Mouse (Mus musculus): ENCODE data around the gene Tnni1.

Tnni1 gene

GRCm38 (mm10) chr1:135844481-135844880 is 65.2 kb downstream of the Tnni1 start:
- no peak for DNase-seq (ENCODE audit: low spot score in 2 of 2)

DNA sequence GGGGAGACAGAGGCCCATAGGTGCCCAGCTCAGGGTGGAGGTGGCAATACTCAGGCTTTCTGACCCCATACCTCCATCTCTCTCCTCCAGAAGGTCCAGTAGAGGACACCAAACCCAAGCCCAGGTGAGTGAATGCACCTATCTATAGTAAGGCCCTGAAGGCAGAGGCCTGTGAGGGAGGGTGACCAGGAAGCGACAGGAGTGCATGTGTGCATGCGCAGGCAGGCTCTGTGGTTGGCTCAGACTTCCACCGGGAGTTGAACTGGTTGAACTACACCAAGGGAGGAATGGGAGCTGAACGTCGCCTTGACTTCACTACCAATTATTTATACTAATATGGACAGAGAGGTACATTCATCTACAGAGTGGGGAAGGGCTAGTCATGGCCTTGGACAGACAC is 67.4 kb downstream of the Tnni1 start:
- DNase-seq (ENCODE audit: low spot score in 2 of 2) = no peak

GRCm38 (mm10) chr1:135847139-135847562 is 67.9 kb downstream of the Tnni1 start:
- DNase-seq (ENCODE audit: low spot score in 2 of 2) = no peak

- no peak for DNase-seq (ENCODE audit: low spot score in 2 of 2)
These were observed 68.5 kb downstream of the Tnni1 start for GRCm38 (mm10) chr1:135847611-135848351.

DNA sequence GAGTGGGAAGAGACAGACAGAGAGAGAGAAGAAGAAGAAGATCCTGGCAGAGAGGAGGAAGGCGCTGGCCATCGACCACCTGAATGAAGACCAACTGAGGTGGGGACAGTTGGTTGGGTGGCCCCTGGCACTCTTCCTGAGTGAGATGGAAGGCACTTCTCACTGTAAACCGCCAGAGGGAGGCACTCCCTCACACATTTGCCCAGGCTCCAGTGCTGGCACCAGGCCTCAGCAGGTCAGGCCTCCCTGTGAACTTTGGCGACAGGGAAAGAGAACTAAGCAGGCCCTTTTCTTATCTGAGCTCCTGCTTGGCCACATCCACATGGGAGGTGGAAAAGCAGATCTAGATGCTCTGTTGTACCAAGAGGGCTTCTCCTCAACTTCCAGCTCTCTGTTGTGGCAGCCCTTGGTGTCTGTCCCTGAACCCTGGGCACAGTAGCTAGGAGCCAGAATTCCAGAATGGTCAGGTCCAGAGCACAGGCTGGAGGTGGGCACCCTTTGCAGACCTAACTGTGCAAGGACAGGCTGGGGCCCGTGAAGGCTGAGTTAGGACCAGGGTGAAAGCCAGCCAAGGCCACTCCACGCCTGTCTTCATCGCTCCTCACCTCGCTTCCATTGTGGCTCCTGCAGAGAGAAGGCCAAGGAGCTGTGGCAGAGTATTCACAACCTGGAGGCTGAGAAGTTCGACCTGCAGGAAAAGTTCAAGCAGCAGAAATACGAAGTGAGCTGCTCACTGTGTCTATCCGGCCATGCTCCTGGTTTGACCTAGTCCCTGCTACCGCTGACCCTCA is 71.7 kb downstream of the Tnni1 start:
- peak in 1 of 2 experiments; percentile 42 for DNase-seq (ENCODE audit: low spot score in 2 of 2)

DNA sequence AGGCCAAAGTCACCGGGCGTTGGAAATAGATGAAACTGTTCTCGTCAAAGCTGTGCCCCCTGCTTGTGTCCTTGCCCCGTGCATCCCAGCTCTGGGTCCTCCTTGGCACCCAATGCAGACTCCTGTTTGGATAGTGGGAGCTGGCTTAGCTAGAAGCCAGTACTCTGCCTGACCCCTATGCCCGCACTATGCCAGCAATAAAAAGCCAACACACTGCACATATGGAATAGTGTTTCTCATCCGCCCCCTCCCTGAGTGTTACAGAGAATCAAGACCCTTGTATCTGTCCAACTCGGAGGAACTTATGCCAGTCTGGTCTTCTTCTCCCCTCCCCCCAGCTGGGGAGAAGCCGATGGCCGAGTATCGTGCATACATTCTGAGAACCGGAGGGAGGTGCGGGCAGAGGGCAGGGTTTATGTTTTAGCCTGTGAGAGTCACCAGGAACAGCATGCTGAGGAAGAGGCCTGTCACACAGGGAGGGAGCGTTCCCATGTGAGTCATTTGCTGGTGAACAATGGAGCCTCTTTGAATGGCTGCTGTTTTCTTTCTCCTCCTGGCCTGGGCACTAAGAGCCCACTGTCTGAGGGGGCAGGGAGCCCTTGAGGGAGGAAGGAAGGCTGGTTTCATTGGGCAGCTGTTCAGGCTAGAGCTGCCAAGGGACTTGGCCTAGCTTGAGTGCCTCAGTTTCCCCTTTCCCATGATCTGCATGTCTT is 73.0 kb downstream of the Tnni1 start:
- DNase-seq (ENCODE audit: low spot score in 2 of 2) = no peak

- no peak for DNase-seq (ENCODE audit: low spot score in 2 of 2)
These were observed 74.0 kb downstream of the Tnni1 start for GRCm38 (mm10) chr1:135853200-135853599.

- DNase-seq (ENCODE audit: low spot score in 2 of 2) = no peak
These were observed 75.5 kb downstream of the Tnni1 start for GRCm38 (mm10) chr1:135854591-135855343.

DNA sequence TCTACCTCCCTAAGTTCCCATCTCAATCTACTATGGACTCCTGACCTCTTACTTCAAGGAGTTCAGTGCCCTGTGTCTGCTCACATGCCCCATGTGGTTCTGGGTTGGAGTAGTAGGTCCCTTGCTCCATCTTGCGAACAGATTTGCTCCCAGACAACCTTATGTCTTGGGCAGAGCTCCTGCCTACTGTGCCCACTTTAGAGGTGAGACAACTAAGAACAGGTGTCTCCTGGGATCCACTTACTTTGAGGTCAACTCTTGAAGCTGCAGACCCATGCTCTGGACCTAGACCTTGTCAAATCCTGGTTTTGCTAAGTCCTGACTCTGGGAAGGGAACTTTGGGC is 76.1 kb downstream of the Tnni1 start:
- DNase-seq (ENCODE audit: low spot score in 2 of 2) = no peak

GRCm38 (mm10) chr1:135856070-135856469 is 76.8 kb downstream of the Tnni1 start:
- no peak for DNase-seq (ENCODE audit: low spot score in 2 of 2)

DNA sequence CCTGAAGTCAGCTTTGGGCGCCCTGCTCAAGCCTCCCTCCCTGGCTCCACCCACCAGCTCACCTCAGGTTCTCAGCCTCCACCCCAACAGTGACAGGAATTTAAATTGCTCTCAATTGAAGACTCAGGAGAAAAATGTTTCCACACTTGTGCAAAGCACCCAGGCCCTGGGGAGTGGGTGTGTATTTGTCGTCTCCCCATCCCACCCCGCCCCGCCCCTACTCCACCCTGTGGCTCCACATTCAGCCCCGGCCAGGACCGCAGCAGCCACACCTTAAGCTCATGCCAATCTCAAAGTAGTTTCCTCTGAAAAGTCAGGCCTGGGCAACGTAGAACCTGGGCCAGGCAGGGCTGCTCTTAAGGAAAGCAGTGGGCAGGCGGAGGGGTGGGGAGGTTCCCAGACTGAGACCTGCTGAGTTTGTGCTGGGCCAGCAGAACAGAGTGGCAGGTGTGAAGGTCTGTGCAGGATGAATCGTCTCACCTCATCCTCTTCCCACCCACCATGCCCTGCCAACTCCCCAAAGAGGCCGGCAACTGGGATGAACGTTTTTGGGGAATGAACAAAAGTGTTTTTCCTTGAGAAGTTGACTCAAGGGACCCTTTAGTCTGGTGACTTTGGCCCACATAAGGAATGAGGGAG is 78.0 kb downstream of the Tnni1 start:
- DNase-seq (ENCODE audit: low spot score in 2 of 2) = no peak

GRCm38 (mm10) chr1:135858533-135858932 is 79.3 kb downstream of the Tnni1 start:
- DNase-seq (ENCODE audit: low spot score in 2 of 2) = no peak

Data from urinary bladder, postnatal 36 days (tissue).